Mouse (Mus musculus): ENCODE measurements around the gene Gm49395. TPM values are rescaled to one million over a fixed set of nuclear protein-coding genes. Genes with fewer than 3 reads are reported as not detected.

Gm49395 gene
- polyA plus RNA-seq, 1 experiment from 2014 or later = 4.9 TPM

- Histone ChIP-seq H3K4me3 (replicated peaks; ENCODE audit: low read length) (no peak overlapping the region), H3K9ac (ENCODE audit: low read length) (no peak overlapping the region), H3K9me3 (replicated peaks; ENCODE audit: control insufficient read depth, low read length) (no peaks in the 10 kb centered on the region), H3K4me1 (ENCODE audit: control insufficient read depth, insufficient read depth, low read length) (peaks cover 32% of the 10 kb centered on the region), H3K27me3 (ENCODE audit: control insufficient read depth, insufficient read depth, low read length) (no peaks in the 10 kb centered on the region), H3K27ac (ENCODE audit: low read length) (no peak overlapping the region), H3K4me2 (ENCODE audit: low read depth, low read length) (no peak overlapping the region), H3K36me3 (ENCODE audit: control insufficient read depth, insufficient read depth, low read length) (peaks cover 11% of the 10 kb centered on the region; the same call in 1 of the 2 replicates)
- 65% methylated on average over 3 of the region's 3 CpGs for WGBS
- no peak for ATAC-seq (ENCODE audit: insufficient read depth, low FRiP score)
Measured at GRCm38 (mm10) chr13:115091511-115091910, 10.2 kb downstream of the Gm49395 start.

DNA sequence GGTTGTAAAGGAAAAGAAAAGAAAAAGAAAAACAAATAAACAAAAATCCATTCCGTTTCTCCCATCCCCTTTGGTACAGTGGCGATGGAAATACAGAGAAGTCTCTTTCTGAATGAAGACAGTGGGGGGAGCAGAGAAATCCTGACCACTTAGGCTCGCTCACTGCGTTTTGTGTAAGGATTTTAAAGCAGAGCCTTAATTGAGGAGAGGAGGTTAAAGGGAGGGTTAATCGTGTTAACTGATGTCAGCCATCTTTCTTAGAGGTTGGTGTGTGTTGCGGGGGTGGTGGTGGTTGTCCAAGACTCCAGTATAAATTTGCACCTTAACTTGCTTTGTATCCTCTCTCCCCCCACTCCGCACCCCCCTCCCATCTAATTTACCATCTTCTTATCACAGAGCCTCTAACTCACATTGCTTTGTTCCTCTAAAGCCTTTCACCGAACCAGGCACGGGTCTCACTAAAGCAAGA lies 10.7 kb downstream of the Gm49395 start:
- peaks cover 28% of the 10 kb centered on the region for H3K4me1 ChIP-seq (ENCODE audit: control insufficient read depth, insufficient read depth, low read length)
- WGBS = 40% methylated on average over 9 of the region's 9 CpGs
- H3K27ac ChIP-seq (ENCODE audit: low read length) = peak overlapping the region; percentile 95
- peak overlapping the region; percentile 98 for H3K4me2 ChIP-seq (ENCODE audit: low read depth, low read length)
- ATAC-seq (ENCODE audit: insufficient read depth, low FRiP score) = no peak
- H3K9me3 ChIP-seq (replicated peaks; ENCODE audit: control insufficient read depth, low read length) = no peaks in the 10 kb centered on the region
- H3K9ac ChIP-seq (ENCODE audit: low read length) = peak overlapping the region; percentile 94; the same call in 1 of the 2 replicates
- H3K36me3 ChIP-seq (ENCODE audit: control insufficient read depth, insufficient read depth, low read length) = peaks cover 13% of the 10 kb centered on the region; the same call in 1 of the 2 replicates
- H3K4me3 ChIP-seq (replicated peaks; ENCODE audit: low read length) = peak overlapping the region; percentile 68
- H3K27me3 ChIP-seq (ENCODE audit: control insufficient read depth, insufficient read depth, low read length) = no peaks in the 10 kb centered on the region

GRCm38 (mm10) chr13:115090069-115090976 lies 11.4 kb downstream of the Gm49395 start, which contains the start of gene Pelo:
Pelo (minus strand) TSS chr13:115090186.
- under 1% methylated on average over 60 of the region's 60 CpGs for WGBS

GRCm38 (mm10) chr13:115089395-115090025 lies 12.2 kb downstream of the Gm49395 start:
- Histone ChIP-seq H3K4me2 (ENCODE audit: low read depth, low read length) (peak overlapping the region; percentile 98), H3K9ac (ENCODE audit: low read length) (peak overlapping the region; percentile 94), H3K9me3 (replicated peaks; ENCODE audit: control insufficient read depth, low read length) (no peaks in the 10 kb centered on the region), H3K36me3 (ENCODE audit: control insufficient read depth, insufficient read depth, low read length) (peaks cover 13% of the 10 kb centered on the region; the same call in 1 of the 2 replicates), H3K27ac (ENCODE audit: low read length) (peak overlapping the region; percentile 95), H3K4me1 (ENCODE audit: control insufficient read depth, insufficient read depth, low read length) (peaks cover 22% of the 10 kb centered on the region), H3K27me3 (ENCODE audit: control insufficient read depth, insufficient read depth, low read length) (no peaks in the 10 kb centered on the region), H3K4me3 (replicated peaks; ENCODE audit: low read length) (peak overlapping the region; percentile 68)
- 5% methylated on average over 32 of the region's 35 CpGs for WGBS
- ATAC-seq (ENCODE audit: insufficient read depth, low FRiP score) = peak; percentile 33

More at GRCm38 (mm10) chr13:115090069-115090976, 11.4 kb downstream of the Gm49395 start, which contains the start of gene Pelo:
- Histone ChIP-seq H3K27ac (ENCODE audit: low read length) (peak within 1 kb of the TSS; percentile 95), H3K4me3 (replicated peaks; ENCODE audit: low read length) (peak within 1 kb of the TSS; percentile 68), H3K36me3 (ENCODE audit: control insufficient read depth, insufficient read depth, low read length) (peaks cover 13% of the 10 kb centered on the region; the same call in 1 of the 2 replicates), H3K9ac (ENCODE audit: low read length) (peak within 1 kb of the TSS; percentile 94), H3K9me3 (replicated peaks; ENCODE audit: control insufficient read depth, low read length) (no peaks in the 10 kb centered on the region), H3K4me1 (ENCODE audit: control insufficient read depth, insufficient read depth, low read length) (peaks cover 25% of the 10 kb centered on the region), H3K4me2 (ENCODE audit: low read depth, low read length) (peak within 1 kb of the TSS; percentile 98), H3K27me3 (ENCODE audit: control insufficient read depth, insufficient read depth, low read length) (no peaks in the 10 kb centered on the region)
- ATAC-seq (ENCODE audit: insufficient read depth, low FRiP score) = peak; percentile 93

DNA sequence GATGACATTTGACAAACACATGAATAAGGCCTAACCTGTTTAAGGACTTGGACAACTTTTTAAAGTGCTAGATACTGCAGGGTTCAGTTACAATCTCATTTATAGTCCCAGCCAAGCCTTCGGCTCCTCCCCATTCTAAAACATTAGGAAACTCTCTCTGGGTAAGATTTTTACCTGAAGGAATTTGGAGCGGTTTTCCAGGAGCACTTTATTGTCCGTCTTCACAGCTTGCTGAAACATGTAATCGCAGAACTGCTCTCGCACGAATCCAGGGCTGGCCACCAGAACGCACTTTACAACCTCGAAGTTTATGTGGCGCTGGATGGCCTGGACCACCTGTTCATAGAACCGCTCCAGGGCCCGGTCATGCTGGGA lies 12.7 kb downstream of the Gm49395 start:
- Histone ChIP-seq H3K36me3 (ENCODE audit: control insufficient read depth, insufficient read depth, low read length) (peaks cover 13% of the 10 kb centered on the region; the same call in 1 of the 2 replicates), H3K27ac (ENCODE audit: low read length) (no peak overlapping the region), H3K27me3 (ENCODE audit: control insufficient read depth, insufficient read depth, low read length) (no peaks in the 10 kb centered on the region), H3K9ac (ENCODE audit: low read length) (peak overlapping the region; percentile 94), H3K4me2 (ENCODE audit: low read depth, low read length) (peak overlapping the region; percentile 98), H3K4me1 (ENCODE audit: control insufficient read depth, insufficient read depth, low read length) (peaks cover 22% of the 10 kb centered on the region), H3K9me3 (replicated peaks; ENCODE audit: control insufficient read depth, low read length) (no peaks in the 10 kb centered on the region), H3K4me3 (replicated peaks; ENCODE audit: low read length) (peak overlapping the region; percentile 68)
- 43% methylated on average over 11 of the region's 11 CpGs for WGBS
- no peak for ATAC-seq (ENCODE audit: insufficient read depth, low FRiP score)

DNA sequence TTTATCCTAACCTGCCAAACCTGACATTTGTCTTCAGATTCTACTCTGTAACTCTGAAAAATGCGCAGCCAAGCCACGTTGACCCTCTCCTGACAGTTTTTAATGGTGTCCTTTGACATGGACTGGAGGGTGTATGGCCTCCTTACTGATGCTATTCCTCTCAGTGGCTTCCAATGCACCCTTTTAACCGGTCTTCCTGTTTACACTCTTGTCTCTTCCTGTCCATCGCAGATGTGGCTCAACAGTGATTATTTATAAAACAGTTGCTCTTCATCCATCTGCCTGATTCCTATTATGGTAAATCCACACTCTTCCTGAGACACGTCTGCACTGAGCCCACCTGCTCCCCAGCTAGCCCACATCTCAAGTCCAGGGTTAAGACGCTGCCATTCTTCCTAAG lies 15.7 kb downstream of the Gm49395 start:
- 64% methylated on average over 6 of the region's 6 CpGs for WGBS
- Histone ChIP-seq H3K27me3 (ENCODE audit: control insufficient read depth, insufficient read depth, low read length) (no peaks in the 10 kb centered on the region), H3K4me2 (ENCODE audit: low read depth, low read length) (no peak overlapping the region), H3K4me3 (replicated peaks; ENCODE audit: low read length) (no peak overlapping the region), H3K4me1 (ENCODE audit: control insufficient read depth, insufficient read depth, low read length) (peaks cover 22% of the 10 kb centered on the region), H3K27ac (ENCODE audit: low read length) (no peak overlapping the region), H3K9ac (ENCODE audit: low read length) (no peak overlapping the region), H3K36me3 (ENCODE audit: control insufficient read depth, insufficient read depth, low read length) (peaks cover 13% of the 10 kb centered on the region; the same call in 1 of the 2 replicates), H3K9me3 (replicated peaks; ENCODE audit: control insufficient read depth, low read length) (no peaks in the 10 kb centered on the region)
- ATAC-seq (ENCODE audit: insufficient read depth, low FRiP score) = no peak

GRCm38 (mm10) chr13:115082339-115082738 lies 19.4 kb downstream of the Gm49395 start:
- no peak overlapping the region for H3K4me3 ChIP-seq (replicated peaks; ENCODE audit: low read length)
- H3K27ac ChIP-seq (ENCODE audit: low read length) = no peak overlapping the region
- no peak overlapping the region for H3K4me2 ChIP-seq (ENCODE audit: low read depth, low read length)
- ATAC-seq (ENCODE audit: insufficient read depth, low FRiP score) = no peak
- H3K9ac ChIP-seq (ENCODE audit: low read length) = no peak overlapping the region
- 0 out of 2 replicates have a peak, but pooled peaks cover 2% of the 10 kb centered on the region for H3K36me3 ChIP-seq (ENCODE audit: control insufficient read depth, insufficient read depth, low read length)
- H3K27me3 ChIP-seq (ENCODE audit: control insufficient read depth, insufficient read depth, low read length) = no peaks in the 10 kb centered on the region
- H3K4me1 ChIP-seq (ENCODE audit: control insufficient read depth, insufficient read depth, low read length) = peaks cover 13% of the 10 kb centered on the region; the same call in 1 of the 2 replicates
- H3K9me3 ChIP-seq (replicated peaks; ENCODE audit: control insufficient read depth, low read length) = no peaks in the 10 kb centered on the region
- 49% methylated on average over 7 of the region's 7 CpGs for WGBS

DNA sequence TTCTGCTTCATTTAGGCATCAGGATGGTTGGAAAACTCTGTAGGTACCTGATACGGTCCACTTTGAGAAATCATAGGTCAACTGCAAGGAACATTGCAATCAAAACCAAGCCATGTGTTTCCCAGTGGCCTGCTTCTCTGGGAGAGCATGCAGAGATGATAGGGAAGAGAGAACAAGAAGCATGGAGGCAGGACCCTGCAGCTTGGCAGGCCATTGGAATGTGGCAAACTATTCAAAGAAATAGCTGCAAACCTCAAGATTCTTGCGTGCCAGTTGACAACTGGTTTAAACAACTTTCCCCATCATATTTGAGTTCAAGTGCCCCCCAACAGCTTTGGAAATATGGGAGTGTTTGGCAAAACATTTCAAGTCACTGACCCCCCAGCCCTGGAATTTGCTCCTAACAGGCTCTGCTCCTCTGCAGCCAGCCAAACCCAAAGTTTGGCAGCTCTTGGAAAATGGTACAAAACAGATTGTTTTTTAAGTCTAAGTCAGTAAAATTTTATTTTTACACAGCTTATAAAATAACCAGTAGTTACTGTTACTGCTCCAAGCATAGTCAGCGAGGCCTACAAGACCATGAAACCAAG lies 21.6 kb downstream of the Gm49395 start:
- H3K4me1 ChIP-seq (ENCODE audit: control insufficient read depth, insufficient read depth, low read length) = 0 out of 2 replicates have a peak, but pooled peaks cover 8% of the 10 kb centered on the region
- H3K36me3 ChIP-seq (ENCODE audit: control insufficient read depth, insufficient read depth, low read length) = no peaks in the 10 kb centered on the region
- 81% methylated on average over 3 of the region's 3 CpGs for WGBS
- H3K9ac ChIP-seq (ENCODE audit: low read length) = no peak overlapping the region
- no peaks in the 10 kb centered on the region for H3K9me3 ChIP-seq (replicated peaks; ENCODE audit: control insufficient read depth, low read length)
- ATAC-seq (ENCODE audit: insufficient read depth, low FRiP score) = no peak
- no peaks in the 10 kb centered on the region for H3K27me3 ChIP-seq (ENCODE audit: control insufficient read depth, insufficient read depth, low read length)
- H3K4me2 ChIP-seq (ENCODE audit: low read depth, low read length) = no peak overlapping the region
- no peak overlapping the region for H3K4me3 ChIP-seq (replicated peaks; ENCODE audit: low read length)
- no peak overlapping the region; the same call in 1 of the 2 replicates for H3K27ac ChIP-seq (ENCODE audit: low read length)

All from stomach, embryonic 16.5 days (tissue).